Mouse (Mus musculus) liver, embryonic 16.5 days (tissue): ENCODE measurements around the gene Tex44. TPM values are rescaled to one million over a fixed set of nuclear protein-coding genes. Genes with fewer than 3 reads are reported as not detected.

Source experiments
- ATAC-seq: fragments of 200-750 bp; cut with Nextera tagmentation; 2 replicates; pipeline ENCODE4 v1.8.0; 2017; ENCODE audit warnings: low read depth, mild to moderate bottlenecking, moderate number of reproducible peaks, moderate library complexity
- H3K27ac ChIP-seq: fragments of 300-500 bp; sonication (generic); 2 replicates; pipeline ENCODE4 v1.5.1; 2014; ENCODE audit warnings: mild to moderate bottlenecking, low read length
- H3K27me3 ChIP-seq: fragments of 300-500 bp; sonication (generic); 2 replicates; pipeline ENCODE4 v1.6.1; 2014; ENCODE audit warnings: low read depth, low read length, mixed read lengths; ENCODE audit not compliant: control insufficient read depth, insufficient read depth
- H3K36me3 ChIP-seq: fragments of 300-500 bp; sonication (generic); 2 replicates; pipeline ENCODE4 v1.6.1; 2014; ENCODE audit warnings: mild to moderate bottlenecking; ENCODE audit not compliant: control insufficient read depth, insufficient read depth
- H3K4me1 ChIP-seq: fragments of 300-500 bp; sonication (generic); 2 replicates; pipeline ENCODE4 v1.6.1; 2014; ENCODE audit warnings: low read depth, low read length, mixed read lengths; ENCODE audit not compliant: control insufficient read depth
- H3K4me2 ChIP-seq: fragments of 300-500 bp; sonication (generic); 2 replicates; pipeline ENCODE4 v1.6.1; 2014; ENCODE audit warnings: low read depth, low read length, mixed read lengths
- H3K4me3 ChIP-seq: fragments of 300-500 bp; sonication (generic); 2 replicates; pipeline ENCODE4 v1.5.1; 2014; ENCODE audit warnings: low read depth, mild to moderate bottlenecking, low read length
- H3K9ac ChIP-seq: fragments of 300-500 bp; sonication (generic); 2 replicates; pipeline ENCODE4 v1.6.1; 2014; ENCODE audit warnings: low read depth, low read length
- H3K9me3 ChIP-seq: fragments of 300-500 bp; sonication (generic); replicated peaks from 2 replicates; pipeline ENCODE4 v1.6.1; 2016; ENCODE audit warnings: low read length; ENCODE audit not compliant: control insufficient read depth
- WGBS: fragments of 180-500 bp; shearing (Covaris S2); extraction: QIAGEN DNeasy Blood & Tissue Kit; methylation state at CpG from one replicate; pipeline ENCODE4 v1.1.7; 2014; ENCODE audit not compliant: insufficient replicate concordance; 5-methylcytosine and 5-hydroxymethylcytosine counted together
- polyA plus RNA-seq: library from polyadenylated mRNA; unstranded; fragments of >200 nt; fragmentation: Nextera tagmentation; extraction: Ambion mirVana; gene quantifications from 2 replicates; pipeline ENCODE4 v1.2.1, GENCODE M21; 2015

Gene Tex44
- not detected in 2 replicates for polyA plus RNA-seq

DNA sequence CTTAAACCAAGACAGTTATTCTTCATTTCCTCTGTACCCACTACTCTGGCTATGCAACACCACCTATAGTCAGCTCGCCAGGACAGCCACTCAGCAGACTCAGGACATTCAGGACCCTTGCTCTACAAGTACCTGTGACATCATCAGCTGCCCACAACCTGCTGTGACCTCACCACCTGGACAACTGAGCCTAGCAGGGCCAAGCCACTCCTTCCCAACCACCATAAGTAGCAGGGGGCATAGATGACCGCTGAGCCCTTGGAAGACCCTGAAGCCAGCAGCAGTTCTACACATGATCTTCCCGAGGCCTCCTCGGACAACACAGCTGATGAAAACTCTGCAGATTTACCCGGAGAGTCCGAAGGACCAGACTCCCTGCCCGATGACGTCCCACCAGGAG is at the start of gene Tex44, which contains the start of gene Nmur1:
Gene Tex44 (plus strand): TSS at position 202 of the 400 bp plus-strand sequence.
Gene Nmur1 (minus strand): TSS at position 101 of the 400 bp plus-strand sequence.
- Histone ChIP-seq H3K27me3 (no peaks in the 10 kb centered on the region), H3K9ac (no peak within 1 kb of the TSS), H3K4me1 (no peaks in the 10 kb centered on the region), H3K9me3 (no peaks in the 10 kb centered on the region), H3K36me3 (no peaks in the 10 kb centered on the region), H3K27ac (no peak within 1 kb of the TSS), H3K4me3 (no peak within 1 kb of the TSS), H3K4me2 (no peak within 1 kb of the TSS)
- 74% methylated on average over 8 of the region's 8 CpGs for WGBS
- no peak for ATAC-seq

DNA sequence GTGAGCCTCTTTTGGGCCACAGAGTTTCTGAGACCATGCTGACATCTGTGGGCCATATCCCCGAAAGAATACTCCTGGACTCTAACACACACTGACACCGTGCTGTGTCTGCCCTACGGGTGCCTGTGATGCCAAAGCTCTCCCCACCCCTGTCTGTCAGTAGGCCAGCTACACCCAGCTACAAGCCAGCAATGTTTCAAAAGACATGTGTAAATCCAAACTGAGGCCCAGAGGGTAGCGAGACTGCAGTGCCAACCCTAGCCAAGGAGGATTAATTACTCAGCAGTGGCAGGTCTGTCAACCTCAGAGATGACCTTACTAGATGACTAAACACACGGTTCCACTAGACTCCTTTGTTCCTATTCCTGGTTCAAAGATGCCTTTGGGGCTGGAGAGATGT is 49.8 kb upstream of the Tex44 start:
- no peak overlapping the region for H3K27ac ChIP-seq
- no peaks in the 10 kb centered on the region for H3K27me3 ChIP-seq
- H3K36me3 ChIP-seq, result no peaks in the 10 kb centered on the region
- no peak for ATAC-seq
- H3K9ac ChIP-seq, result no peak overlapping the region
- no peak overlapping the region for H3K4me3 ChIP-seq
- 72% methylated on average over 5 of the region's 5 CpGs for WGBS
- no peaks in the 10 kb centered on the region for H3K9me3 ChIP-seq
- no peak overlapping the region for H3K4me2 ChIP-seq
- peaks cover 5% of the 10 kb centered on the region for H3K4me1 ChIP-seq

DNA sequence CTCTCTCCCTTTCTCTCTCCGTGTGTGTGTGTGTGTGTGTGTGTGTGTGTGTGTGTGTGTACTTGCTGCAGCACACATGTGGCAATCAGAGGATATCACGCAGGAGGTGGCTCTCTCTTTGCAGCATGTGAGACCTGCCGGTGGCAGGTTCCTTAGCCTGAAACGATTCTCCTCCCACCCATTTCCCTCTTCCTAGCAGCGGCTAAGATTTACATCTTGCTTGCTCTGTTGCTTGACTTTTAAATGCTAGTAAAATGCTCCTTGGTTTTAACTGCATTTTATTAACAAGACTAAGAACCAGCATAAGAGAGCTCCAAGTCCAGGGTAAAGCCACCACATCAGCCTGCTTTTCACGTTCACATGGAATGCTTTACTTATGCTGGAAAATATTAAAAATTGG is 47.5 kb upstream of the Tex44 start:
- H3K27me3 ChIP-seq, result no peaks in the 10 kb centered on the region
- no peak overlapping the region for H3K4me2 ChIP-seq
- WGBS, result 33% methylated on average over 6 of the region's 6 CpGs
- H3K4me1 ChIP-seq, result peaks cover 5% of the 10 kb centered on the region
- H3K36me3 ChIP-seq, result no peaks in the 10 kb centered on the region
- no peaks in the 10 kb centered on the region for H3K9me3 ChIP-seq
- no peak overlapping the region for H3K4me3 ChIP-seq
- no peak overlapping the region for H3K9ac ChIP-seq
- no peak overlapping the region for H3K27ac ChIP-seq
- no peak for ATAC-seq

DNA sequence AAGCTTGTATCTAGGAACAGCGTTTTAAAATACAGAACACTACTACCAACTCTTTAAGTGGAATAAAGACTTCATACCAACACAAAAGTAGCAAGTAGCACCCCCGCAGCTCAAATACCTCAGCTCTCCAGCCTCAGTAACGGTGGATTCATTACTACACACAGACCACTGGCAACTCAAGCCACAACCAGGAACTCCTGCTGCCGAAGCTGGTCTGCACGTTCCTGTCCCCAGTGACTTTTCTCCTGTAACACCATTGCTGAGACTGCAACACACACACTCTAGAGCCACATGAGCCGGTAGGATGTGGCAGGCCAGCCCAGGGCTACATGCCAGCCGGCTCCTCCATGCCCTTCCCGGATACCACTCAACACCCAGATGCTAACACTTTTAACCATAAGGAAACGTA is 47.0 kb upstream of the Tex44 start:
- no peak for ATAC-seq
- Histone ChIP-seq H3K4me3 (no peak overlapping the region), H3K4me2 (no peak overlapping the region), H3K27ac (no peak overlapping the region), H3K9ac (no peak overlapping the region), H3K27me3 (no peaks in the 10 kb centered on the region), H3K36me3 (no peaks in the 10 kb centered on the region), H3K9me3 (no peaks in the 10 kb centered on the region), H3K4me1 (peaks cover 5% of the 10 kb centered on the region)
- 35% methylated on average over 9 of the region's 9 CpGs for WGBS

DNA sequence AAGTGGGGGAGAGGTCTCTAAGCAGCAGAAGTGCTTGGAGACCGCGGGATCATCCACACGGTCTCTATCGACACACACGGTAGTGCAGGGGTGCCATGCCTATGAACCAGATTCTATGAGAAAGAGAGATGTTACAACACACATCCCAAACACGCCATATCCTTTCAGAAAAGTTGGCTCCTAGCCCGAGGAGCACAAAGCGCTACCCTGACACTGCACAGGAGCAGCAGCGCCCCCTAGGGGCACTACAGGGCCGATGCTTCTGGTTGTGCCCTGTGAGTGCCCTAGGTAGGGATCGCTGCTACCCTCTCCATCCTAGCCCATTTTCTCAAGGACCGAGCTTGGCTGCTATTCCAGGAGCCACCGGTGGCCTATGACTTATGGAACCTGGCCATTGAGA is 45.1 kb upstream of the Tex44 start:
- peaks cover 5% of the 10 kb centered on the region for H3K4me1 ChIP-seq
- ATAC-seq, result peak; percentile 56
- no peaks in the 10 kb centered on the region for H3K36me3 ChIP-seq
- H3K4me3 ChIP-seq, result peak overlapping the region; percentile 46
- H3K9ac ChIP-seq, result peak overlapping the region; percentile 45
- no peaks in the 10 kb centered on the region for H3K27me3 ChIP-seq
- H3K27ac ChIP-seq, result no peak overlapping the region
- 19% methylated on average over 13 of the region's 13 CpGs for WGBS
- peak overlapping the region; percentile 59 for H3K4me2 ChIP-seq
- H3K9me3 ChIP-seq, result no peaks in the 10 kb centered on the region

DNA sequence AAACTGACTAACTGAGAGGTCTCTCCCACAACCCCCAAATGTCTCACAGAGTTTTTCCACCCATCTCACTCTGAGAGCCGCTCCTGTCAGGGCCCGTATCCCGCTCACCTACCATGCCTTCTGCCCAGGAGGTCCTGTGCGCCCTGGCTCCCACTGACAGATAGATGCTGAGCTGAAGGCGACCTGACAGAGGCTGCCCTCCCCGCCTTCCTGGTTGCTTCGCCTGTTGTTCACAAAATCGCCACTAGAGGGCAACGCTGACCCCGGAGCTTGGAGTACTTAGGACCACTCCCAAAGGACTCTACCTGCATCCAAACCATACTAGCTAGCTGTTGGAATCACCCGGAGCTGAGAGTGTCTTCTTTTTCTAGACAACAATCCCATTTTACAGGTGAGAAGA is 36.9 kb upstream of the Tex44 start:
- H3K4me3 ChIP-seq, result no peak overlapping the region
- no peaks in the 10 kb centered on the region for H3K27me3 ChIP-seq
- H3K36me3 ChIP-seq, result no peaks in the 10 kb centered on the region
- no peak for ATAC-seq
- no peak overlapping the region for H3K27ac ChIP-seq
- no peak overlapping the region for H3K9ac ChIP-seq
- H3K4me1 ChIP-seq, result no peaks in the 10 kb centered on the region
- no peak overlapping the region for H3K4me2 ChIP-seq
- no peaks in the 10 kb centered on the region for H3K9me3 ChIP-seq
- WGBS, result 2% methylated on average over 11 of the region's 11 CpGs

DNA sequence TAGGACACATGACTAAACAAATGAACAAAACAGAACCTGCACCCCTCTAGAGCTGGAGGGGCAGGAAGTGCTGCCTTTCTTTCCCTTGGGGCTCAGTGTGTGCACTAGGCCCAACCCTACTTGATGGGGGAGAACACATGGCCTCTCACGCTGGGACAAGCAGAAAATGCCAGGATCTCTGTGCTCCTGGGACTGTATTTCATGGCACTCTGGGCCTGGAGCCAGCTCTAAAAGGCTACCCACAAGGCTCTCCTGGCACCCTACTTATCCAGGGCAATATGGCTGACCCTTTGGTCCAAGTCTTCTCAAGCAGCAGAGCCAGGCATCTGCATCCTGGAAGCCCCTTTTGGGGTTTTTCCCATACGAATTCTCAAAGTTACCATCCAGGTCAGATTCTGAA is 34.7 kb upstream of the Tex44 start:
- H3K4me2 ChIP-seq, result no peak overlapping the region

DNA sequence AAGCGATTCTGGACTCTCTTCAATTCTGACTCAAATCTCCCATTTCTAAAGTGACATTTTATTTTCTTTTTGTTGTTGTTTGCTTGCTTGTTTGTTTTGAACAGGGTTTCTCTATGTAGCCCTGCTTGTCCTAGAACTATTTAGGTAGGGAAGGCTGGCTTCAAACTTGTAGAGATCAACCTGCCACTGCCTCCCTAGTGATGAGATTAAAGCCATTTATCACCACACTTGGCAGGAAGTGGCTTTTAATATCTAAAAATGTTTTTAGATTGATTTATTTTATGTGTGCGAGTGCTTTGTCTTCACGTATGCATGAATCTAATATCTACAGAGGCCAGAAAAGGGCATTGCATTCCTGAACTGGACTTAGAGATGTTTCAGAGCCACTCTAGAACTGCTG is 32.9 kb upstream of the Tex44 start:
- Histone ChIP-seq H3K27me3 (no peaks in the 10 kb centered on the region), H3K4me1 (no peaks in the 10 kb centered on the region), H3K4me3 (no peak overlapping the region), H3K9ac (no peak overlapping the region), H3K27ac (no peak overlapping the region), H3K36me3 (no peaks in the 10 kb centered on the region), H3K4me2 (no peak overlapping the region), H3K9me3 (no peaks in the 10 kb centered on the region)
- no peak for ATAC-seq
- 49% methylated on average over 3 of the region's 3 CpGs for WGBS

More for the DNA sequence above, 34.7 kb upstream of the Tex44 start:
- Histone ChIP-seq H3K9ac (no peak overlapping the region), H3K4me1 (no peaks in the 10 kb centered on the region), H3K9me3 (no peaks in the 10 kb centered on the region), H3K27me3 (no peaks in the 10 kb centered on the region), H3K36me3 (no peaks in the 10 kb centered on the region), H3K4me3 (no peak overlapping the region), H3K27ac (no peak overlapping the region)
- ATAC-seq, result no peak
- 66% methylated on average over 2 of the region's 2 CpGs for WGBS

DNA sequence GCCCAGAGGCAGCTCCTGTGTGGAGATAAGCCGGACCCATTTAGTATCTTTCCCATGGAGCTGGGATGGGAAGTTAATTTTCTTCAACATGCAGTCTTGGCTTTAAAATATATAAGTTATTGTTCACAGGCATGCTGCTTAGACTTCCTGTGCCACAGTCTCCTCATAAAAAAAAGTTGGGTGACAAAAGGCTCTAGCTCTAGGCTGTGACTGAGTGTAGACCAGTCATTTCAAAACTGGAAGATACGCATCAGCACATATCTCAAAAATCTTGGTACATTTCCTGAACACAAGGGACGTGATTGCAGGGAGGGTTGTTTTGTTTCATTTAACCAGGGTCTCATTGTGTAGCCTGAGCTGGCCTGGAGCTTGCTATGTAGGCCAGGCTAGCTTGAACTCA is 31.9 kb upstream of the Tex44 start:
- Histone ChIP-seq H3K36me3 (no peaks in the 10 kb centered on the region), H3K27me3 (no peaks in the 10 kb centered on the region), H3K9me3 (no peaks in the 10 kb centered on the region), H3K4me3 (no peak overlapping the region), H3K4me1 (no peaks in the 10 kb centered on the region), H3K4me2 (no peak overlapping the region), H3K27ac (no peak overlapping the region), H3K9ac (no peak overlapping the region)
- WGBS, result 52% methylated on average over 3 of the region's 3 CpGs
- ATAC-seq, result no peak
